Mouse (Mus musculus): ENCODE data around the gene Gm11563.

- TF ChIP-seq CTCF (IDR thresholded peaks at IDR 0.05; ENCODE audit: low read depth, low read length) (no peak), POLR2A (IDR thresholded peaks at IDR 0.05; ENCODE audit: borderline replicate concordance, low read depth, low read length) (no peak)
Observed at GRCm38 (mm10) chr11:99690463-99690862, 31.7 kb upstream of the Gm11563 start, which contains the start of gene Gm14190.
